Mouse (Mus musculus) spleen, postnatal 4 days (tissue): Measurements from ENCODE around the gene Hmgb2.
"Not testable (repeated sequence)": the region's sequence is repeated elsewhere in the genome, so short reads cannot be mapped to it uniquely, and the experiment has no call there.

Experiments
- DNase-seq, 2 experiments: peaks; one replicate each; pipeline ENCODE4 v3.0.0; 2022; ENCODE audit warnings: low spot score in 2 of 2

Gene Hmgb2

DNA sequence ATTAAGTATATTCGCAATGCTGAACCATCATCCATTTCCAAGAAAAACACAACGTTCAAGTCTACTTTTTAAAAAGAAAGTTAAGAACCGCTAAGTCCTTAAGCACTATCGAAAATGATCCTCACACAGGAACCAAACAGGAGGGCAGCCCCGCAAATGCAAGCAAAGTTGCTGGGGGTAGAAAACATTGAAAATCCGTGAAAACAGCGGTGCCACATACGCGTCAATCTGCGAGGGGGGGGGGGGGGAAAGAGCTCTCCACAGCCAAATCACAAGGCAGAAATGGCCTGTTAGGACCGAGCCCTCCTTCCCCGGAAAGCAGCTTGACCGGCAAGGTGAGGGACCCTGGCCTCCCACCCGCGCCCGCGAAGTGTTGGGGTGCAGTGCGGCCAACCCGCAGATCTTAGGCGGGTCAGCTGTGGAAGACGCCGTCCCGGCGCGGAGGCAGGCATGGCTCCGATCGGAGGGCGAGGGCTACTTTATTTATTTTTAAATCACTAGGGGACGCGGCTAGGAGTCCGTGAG is 854 bp upstream of the Hmgb2 start:
- no peak for DNase-seq

DNA sequence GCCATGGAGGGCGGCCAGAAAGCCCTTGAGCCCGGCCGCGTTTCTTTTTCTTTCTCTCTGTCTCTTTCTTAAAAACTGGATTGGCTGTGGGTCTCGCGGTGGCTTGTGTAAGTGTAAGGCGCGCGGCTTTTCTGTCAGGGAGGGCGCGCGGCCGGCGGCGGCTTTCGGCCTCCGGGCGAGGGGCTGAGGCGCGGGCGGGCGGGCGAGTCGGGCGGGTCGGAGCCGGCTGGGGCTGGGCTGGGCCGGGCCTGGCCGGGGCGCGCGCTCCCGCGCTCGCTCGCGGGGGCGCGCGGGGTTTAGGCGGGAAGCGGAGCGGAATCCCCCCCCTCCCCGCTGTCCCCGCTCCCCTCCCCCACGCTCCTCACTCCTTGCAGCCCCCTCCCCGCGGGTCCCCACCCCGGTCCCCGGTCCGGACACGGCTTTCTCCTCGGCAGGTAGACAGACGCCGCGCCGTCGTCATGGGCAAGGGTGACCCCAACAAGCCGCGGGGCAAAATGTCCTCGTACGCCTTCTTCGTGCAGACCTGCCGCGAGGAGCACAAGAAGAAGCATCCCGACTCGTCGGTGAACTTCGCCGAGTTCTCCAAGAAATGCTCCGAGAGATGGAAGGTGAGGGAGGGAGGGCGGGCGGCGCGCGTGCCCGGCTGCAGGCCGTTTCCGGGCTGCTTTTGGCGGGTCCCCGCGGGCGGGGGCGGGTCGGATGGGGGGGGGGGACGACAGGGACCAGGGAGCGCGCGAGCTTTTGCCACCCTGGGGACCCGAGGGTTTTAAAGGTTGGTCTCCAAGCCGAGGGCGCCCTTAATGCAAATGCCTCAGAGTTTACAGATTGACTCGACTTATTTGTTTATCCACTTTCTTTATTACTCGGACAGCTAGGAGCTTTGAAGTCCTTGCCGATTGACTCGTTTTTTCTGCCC is 692 bp downstream of the Hmgb2 start:
- DNase-seq, result peak in 1 of 2 experiments; percentile 80

DNA sequence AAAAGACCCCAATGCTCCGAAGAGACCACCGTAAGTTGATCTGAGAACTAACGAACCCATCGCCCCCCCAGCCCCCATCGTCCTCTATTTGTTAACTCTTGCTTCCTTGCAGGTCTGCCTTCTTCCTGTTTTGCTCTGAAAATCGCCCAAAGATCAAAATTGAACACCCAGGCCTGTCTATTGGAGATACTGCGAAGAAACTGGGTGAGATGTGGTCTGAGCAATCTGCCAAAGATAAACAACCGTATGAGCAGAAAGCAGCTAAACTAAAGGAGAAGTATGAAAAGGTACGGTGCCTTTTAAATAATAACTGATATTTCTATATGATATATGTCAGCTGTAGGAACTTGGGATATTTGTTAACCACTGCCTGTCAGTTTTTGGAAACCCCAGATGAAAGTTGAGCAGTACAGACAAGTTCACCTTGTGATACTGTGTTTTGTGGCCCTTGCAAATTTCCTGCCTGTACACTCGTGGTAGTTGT is 1.5 kb downstream of the Hmgb2 start:
- DNase-seq, result peak in 1 of 2 experiments; percentile 57

DNA sequence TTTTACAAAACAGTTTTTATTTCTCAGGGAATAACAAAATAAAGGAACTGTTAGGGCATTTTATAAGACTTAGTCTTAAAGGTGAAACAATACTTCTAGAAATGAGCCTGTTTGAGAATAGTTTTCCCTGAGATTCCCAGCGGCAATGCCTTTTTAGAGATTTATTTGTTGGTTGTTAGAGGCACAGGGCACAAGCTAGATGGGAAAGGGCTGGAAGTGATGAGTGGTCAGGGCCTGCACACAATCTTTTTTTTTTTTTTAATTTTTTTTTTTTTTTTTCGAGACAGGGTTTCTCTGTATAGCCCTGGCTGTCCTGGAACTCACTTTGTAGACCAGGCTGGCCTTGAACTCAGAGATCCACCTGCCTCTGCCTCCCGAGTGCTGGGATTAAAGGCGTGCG is 5.0 kb downstream of the Hmgb2 start:
- DNase-seq, result not testable (repeated sequence)

GRCm38 (mm10) chr8:57517723-57518122 is 6.0 kb downstream of the Hmgb2 start:
- DNase-seq, result no peak

DNA sequence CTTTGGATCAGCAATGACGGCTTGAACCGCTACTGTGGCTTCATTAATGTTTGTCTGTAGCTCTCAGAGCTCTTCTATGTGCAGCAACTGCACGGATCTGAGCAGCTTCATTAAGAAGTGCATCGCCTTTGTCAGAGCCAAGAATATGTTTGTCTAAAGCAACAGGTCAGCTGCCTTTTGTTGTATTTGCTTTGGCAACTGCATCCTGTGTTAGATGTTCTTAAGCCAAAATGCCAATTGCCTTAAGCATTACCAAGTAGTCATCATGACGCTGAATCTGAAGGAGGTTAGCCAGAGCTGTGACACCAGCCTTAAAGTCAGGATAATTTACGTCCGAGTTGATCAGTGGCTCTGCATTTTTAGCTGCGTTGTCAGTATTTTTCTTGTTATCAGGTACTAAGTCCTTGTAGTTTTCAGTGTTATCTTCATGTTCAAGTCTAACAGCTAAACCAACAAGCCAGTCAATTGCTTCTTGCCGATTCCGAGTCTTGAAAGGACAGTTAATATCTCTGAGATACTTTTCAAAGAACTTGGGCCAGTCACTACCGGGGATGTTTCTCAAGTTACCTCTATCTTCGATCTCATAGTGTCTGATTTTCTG is 8.6 kb downstream of the Hmgb2 start:
- DNase-seq, result no peak

- no peak for DNase-seq
Measured at GRCm38 (mm10) chr8:57528036-57528435, 16.3 kb downstream of the Hmgb2 start.

- DNase-seq, result no peak
Measured at GRCm38 (mm10) chr8:57530238-57530637, 18.5 kb downstream of the Hmgb2 start.

DNA sequence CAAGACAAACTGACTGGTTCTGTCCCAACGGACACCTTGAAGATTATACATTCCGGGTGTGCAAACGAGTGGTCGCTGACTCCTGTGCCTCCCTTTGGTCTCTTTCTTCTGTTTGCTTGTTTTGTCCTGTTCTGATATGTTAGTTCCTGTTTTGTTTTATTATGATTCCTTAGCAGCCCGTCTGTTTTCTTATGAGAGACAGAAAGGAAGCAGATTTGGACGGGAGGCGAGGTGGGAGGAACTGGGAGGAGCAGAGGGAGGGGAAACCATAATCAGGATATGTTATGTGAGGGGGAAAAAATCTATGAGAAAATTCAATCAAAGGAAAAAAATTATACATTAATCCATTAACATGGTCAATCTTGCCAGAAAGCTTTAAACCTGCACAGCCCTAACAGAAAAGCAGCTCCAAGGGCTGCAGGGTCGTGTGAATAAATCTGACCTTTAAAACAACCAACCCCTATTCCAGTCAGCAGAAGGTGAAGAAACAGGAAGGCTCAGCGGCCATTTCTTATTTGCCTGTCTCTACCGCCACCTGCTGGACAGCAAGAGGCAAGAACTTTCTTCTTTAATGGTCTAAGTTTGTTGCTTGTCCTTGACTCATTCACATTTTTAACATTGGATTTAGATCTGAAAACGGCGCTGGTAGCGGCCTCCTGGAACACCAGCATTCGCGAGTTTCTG is 19.1 kb downstream of the Hmgb2 start:
- peak; percentile 70 to 91 for DNase-seq

DNA sequence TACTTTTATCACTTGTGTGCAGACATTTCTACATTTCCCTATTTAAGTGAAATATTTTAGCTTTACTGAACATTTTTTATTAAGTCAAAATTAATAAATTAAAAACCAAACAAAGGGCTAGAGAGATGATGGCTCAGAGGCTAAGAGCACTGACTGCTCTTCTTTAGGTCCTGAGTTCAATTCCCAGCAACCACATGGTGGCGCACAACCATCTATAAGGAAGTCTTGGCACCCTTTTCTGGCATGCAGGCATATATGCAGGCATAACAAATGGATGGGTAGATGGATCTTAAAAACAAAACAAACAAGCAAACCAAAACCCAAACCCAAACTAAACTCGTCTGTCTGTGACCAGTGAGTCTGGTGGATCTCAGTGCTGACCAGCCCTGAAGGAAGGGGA is 20.5 kb downstream of the Hmgb2 start:
- no peak for DNase-seq

- no peak for DNase-seq
Measured at GRCm38 (mm10) chr8:57533106-57533505, 21.4 kb downstream of the Hmgb2 start.

DNA sequence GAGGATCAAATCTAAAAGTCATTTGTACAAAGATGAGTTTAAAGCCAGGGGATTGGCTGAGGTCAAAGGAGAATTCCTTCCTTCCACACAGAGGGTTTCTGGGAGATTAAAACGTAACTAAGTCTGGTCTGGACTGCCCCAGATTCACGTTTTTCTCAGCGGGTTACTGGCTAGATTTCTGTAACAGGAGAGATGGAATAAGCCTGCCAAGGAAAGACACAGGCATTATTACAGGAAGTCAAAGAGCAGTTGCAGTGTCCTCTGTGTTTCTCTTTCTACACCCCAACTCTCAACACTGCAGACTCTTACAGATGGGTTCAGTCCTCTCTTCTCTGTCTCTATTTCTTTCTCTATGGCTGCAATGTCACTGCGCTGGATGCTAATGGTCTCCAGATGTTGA is 22.8 kb downstream of the Hmgb2 start:
- no peak for DNase-seq

DNA sequence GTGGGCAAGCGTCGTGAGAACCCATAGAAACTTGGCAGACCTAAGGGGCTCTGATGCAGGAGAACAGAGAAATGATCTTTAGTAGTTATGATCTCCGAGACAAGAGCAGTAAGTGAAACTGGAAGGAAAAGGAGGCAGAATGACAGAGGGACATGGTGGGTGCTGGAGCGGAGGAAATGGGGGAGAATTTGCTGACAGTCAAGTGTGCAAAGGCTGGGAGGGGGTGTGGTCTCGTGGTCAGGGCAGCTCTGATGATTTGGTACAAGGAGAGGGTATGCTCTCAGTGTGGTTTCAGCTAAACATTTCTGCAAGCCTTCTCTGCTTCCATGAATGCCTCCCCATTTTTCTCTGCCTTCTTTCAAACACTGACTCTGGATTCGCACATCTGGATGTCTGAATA is 24.5 kb downstream of the Hmgb2 start:
- DNase-seq, result no peak

GRCm38 (mm10) chr8:57538601-57539000 is 26.9 kb downstream of the Hmgb2 start:
- no peak for DNase-seq

DNA sequence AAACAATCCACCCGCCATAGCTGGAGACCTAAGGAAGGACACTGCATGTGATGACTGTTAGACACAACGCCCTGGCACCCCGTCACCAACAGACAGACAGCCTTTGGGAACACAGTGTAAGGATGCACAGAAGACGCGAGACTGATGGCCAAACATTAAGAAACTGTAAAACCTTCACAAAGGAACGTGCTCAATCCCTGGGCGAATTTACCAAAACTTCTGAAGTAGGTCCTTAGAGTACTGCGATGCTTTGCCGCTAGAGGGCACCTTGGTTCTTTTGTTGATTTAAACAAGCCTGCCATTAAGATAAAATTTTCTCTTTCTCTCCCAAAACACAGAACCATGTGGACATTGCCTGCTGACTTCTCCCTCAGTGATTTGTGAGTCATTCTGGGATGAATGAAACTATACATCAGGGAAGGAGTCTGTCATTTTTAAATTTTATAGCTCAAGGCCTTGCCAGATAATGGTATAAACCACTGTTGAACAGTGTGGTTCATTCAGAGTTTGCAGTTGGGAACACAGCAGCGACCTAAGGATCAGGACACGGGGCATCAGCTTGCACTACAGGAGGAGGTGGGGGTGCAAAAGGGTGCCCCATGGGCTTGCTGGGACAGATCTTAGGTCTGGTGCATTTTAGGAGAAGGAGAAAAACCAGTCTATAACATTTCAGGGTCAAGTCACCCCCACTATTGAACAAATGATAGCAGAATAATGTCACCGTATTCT is 28.6 kb downstream of the Hmgb2 start:
- DNase-seq, result peak; percentile 52 to 74

DNA sequence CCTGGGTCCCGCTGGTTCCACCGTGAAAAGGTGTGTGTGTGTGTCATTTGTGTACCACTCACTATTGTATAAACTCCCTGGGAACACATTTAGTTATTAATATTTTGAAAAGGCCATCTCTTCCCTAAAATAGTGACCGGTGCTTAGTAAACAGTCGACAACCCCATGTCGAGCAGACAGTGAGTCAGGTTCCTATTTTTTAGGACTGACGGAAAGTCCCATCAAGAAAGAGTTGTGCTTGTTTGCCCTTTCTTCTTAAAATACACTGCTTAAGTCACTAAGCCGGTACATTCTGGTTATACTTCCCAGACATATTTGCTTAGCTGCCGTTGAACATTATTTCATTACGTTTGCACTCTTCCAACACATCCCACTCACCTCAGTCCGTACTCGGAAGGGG is 29.2 kb downstream of the Hmgb2 start:
- DNase-seq, result no peak

GRCm38 (mm10) chr8:57541405-57541804 is 29.7 kb downstream of the Hmgb2 start:
- DNase-seq, result no peak

DNA sequence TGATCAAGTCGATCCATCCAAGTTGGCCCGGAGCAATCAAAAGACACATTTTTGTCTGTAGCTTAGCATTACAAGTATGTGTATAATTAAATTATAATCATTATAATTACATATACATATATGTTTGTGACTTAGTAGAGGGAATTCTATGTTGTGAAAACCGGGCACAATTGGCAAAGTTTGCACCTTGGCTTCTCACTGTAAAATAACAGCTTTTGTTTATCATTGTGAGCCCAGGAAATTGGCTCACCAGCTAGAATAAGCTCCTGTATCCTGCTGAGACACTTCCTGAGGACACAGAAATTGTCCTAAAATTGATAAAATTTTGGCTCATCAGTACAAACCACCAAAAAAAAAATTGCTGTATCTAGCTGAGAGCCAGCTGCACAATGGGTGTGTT is 34.7 kb downstream of the Hmgb2 start:
- DNase-seq, result no peak

- DNase-seq, result no peak
Measured at GRCm38 (mm10) chr8:57546834-57547233, 35.1 kb downstream of the Hmgb2 start.

DNA sequence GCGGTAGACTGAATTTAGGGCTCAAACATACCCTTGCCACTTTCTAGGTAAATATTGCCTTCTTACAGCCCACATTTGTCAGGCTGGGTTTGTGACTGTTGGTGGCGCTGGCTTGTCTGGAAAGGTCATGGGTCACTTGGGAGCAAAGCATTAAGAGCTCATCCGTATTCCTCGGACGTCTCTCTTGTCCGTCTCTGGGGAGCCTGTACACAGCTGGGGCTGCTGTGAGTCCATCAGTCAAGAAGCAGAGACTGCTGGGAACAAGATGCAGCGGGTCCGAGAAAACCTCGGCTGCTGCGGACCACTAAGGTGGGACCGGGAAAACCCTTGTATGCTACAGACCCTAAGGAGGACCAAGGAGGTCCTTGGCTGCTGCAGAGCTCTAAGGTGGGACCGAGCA is 35.9 kb downstream of the Hmgb2 start:
- no peak for DNase-seq
